ENCODE assay signal across 8 mouse cellular contexts in genomic region chr2:4864008-4864816, GRCm38 (mm10). TPM values are rescaled to one million over a fixed set of nuclear protein-coding genes. Genes with fewer than 3 reads are reported as not detected.
A peak's percentile ranks its signal among the peaks of the same experiment; 100 is the strongest.
DNase-seq lines count a peak whose midpoint lies in the region; ATAC-seq and TF ChIP-seq lines count a peak whose summit lies in the region.

No protein-coding gene starts in this region.

- peak; percentile 86 for TF ChIP-seq CTCF in G1E (IDR thresholded peaks at IDR 0.05; ENCODE audit: low read depth, low read length)

- no peak for DNase-seq in G1E (ENCODE audit: low spot score)
- peak; percentile 43 for DNase-seq in brain, embryonic 18.5 days (ENCODE audit: low read depth, low spot score)
- peak; percentile 36 for DNase-seq in fibroblast of lung, adult 2 months (ENCODE audit: low read depth)
- DNase-seq in hindbrain, embryonic 10.5 days (ENCODE audit: low spot score) = peak; percentile 80
- DNase-seq in layer of hippocampus, adult 9-10 months (ENCODE audit: low spot score) = peak; percentile 81
- peak; percentile 84 for DNase-seq in lung, postnatal 36 days
- peak; percentile 88 for DNase-seq in retina, postnatal 1 day
- peak; percentile 83 for DNase-seq in thymus, postnatal 4 days

- no peak for ATAC-seq in G1E (ENCODE audit: extremely low read depth, insufficient number of reproducible peaks, low FRiP score, poor library complexity, severe bottlenecking)

- 56% methylated on average over 7 of the region's 7 CpGs for WGBS in hindbrain, embryonic 10.5 days

- H3K4me1 ChIP-seq in G1E (ENCODE audit: insufficient read depth, low read depth, low read length) = no peaks in the 10 kb centered on the region
- H3K4me1 ChIP-seq in hindbrain, embryonic 10.5 days (replicated peaks) = no peaks in the 10 kb centered on the region

- H3K9me3 ChIP-seq in G1E (replicated peaks) = no peaks in the 10 kb centered on the region
- no peaks in the 10 kb centered on the region for H3K9me3 ChIP-seq in hindbrain, embryonic 10.5 days

- H3K4me3 ChIP-seq in G1E (ENCODE audit: low read depth, low read length) = no peak overlapping the region
- H3K4me3 ChIP-seq in hindbrain, embryonic 10.5 days = no peak overlapping the region

- H3K36me3 ChIP-seq in G1E (replicated peaks) = no peaks in the 10 kb centered on the region
- no peaks in the 10 kb centered on the region for H3K36me3 ChIP-seq in hindbrain, embryonic 10.5 days

- no peak overlapping the region for H3K27ac ChIP-seq in hindbrain, embryonic 10.5 days

- H3K27me3 ChIP-seq in G1E (ENCODE audit: insufficient read depth, low read length) = peaks cover 23% of the 10 kb centered on the region
- no peaks in the 10 kb centered on the region for H3K27me3 ChIP-seq in hindbrain, embryonic 10.5 days (ENCODE audit: insufficient read depth, poor library complexity, severe bottlenecking)

RNA-seq across cellular contexts. Expression of gene Sephs1, which starts 17.2 kb away (rescaled TPM):
- total RNA-seq in G1E (2014; fragmentation: Nextera tagmentation) = 38.8 and 42.6 TPM in 2 replicates
- 52.2 and 55.8 TPM in 2 replicates for total RNA-seq in G1E (2017)
- 8.4 and 9.0 TPM in 2 replicates for polyA plus RNA-seq in G1E (2012)
- polyA plus RNA-seq in hindbrain, embryonic 10.5 days (2016; fragmentation: Nextera tagmentation; extraction: Ambion mirVana) = 109 and 122 TPM in 2 replicates

RNA-seq across cellular contexts. Expression of gene Phyh, which starts 54.6 kb away (rescaled TPM):
- total RNA-seq in G1E (2014; fragmentation: Nextera tagmentation) = 22.6 and 32.8 TPM in 2 replicates
- total RNA-seq in G1E (2017) = 14.5 and 20.2 TPM in 2 replicates
- polyA plus RNA-seq in G1E (2012) = 3.8 and 4.3 TPM in 2 replicates
- polyA plus RNA-seq in hindbrain, embryonic 10.5 days (2016; fragmentation: Nextera tagmentation; extraction: Ambion mirVana) = 37.3 and 37.5 TPM in 2 replicates

Comparison
In these comparisons a context has a peak if more than half of its experiments do, and no peak if none do; other contexts are left out.
1. RNA of gene Sephs1, which starts 17.2 kb away (polyA plus RNA-seq): 109 to 122 TPM in hindbrain, embryonic 10.5 days; 8.4 to 9.0 TPM in G1E; every median in the first group is over 10 times any median in the second.